Mouse (Mus musculus): ENCODE data around the gene Il20ra. TPM values are rescaled to one million over a fixed set of nuclear protein-coding genes. Genes with fewer than 3 reads are reported as not detected.
"Not testable (repeated sequence)": the region's sequence is repeated elsewhere in the genome, so short reads cannot be mapped to it uniquely, and the experiment has no call there.

Gene Il20ra
- total and polyA plus RNA-seq, 2 experiments from 2014 or later: not detected

DNA sequence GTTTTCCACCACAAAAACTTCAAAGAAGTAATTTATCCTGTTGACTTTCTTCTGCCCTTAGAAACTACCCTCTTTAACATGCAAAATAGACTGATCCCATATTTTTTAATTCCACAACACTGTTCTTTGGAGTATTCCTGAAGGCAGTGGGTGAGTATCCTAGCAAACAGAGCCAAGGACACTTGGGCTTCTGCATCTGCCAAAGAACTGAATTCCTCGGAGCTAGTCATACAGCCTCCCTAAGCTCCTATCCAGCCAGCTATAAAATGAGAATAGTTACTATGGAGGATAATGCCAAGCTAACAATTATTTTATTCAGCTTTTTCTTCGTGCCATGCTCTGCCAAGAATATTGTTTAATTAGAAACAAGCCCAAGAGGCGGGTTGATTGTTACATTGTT lies 9.9 kb downstream of the Il20ra start:
- Histone ChIP-seq H3K4me2 (ENCODE audit: low read depth, low read length) (no peak overlapping the region), H3K27ac (ENCODE audit: low read depth) (no peak overlapping the region), H3K4me3 (ENCODE audit: low read depth, low read length) (no peak overlapping the region), H3K9ac (replicated peaks; ENCODE audit: low read depth, low read length) (no peak overlapping the region), H3K9me3 (replicated peaks; ENCODE audit: control insufficient read depth, low read length) (no peaks in the 10 kb centered on the region), H3K4me1 (ENCODE audit: control insufficient read depth, insufficient read depth) (no peaks in the 10 kb centered on the region), H3K36me3 (replicated peaks; ENCODE audit: control insufficient read depth, insufficient read depth, low read length) (no peaks in the 10 kb centered on the region), H3K27me3 (ENCODE audit: control insufficient read depth, insufficient read depth, low read length) (no peaks in the 10 kb centered on the region)
- ATAC-seq (ENCODE audit: insufficient read depth, low read depth): no peak
- 60% methylated on average over 3 of the region's 3 CpGs for WGBS
- no peak for TF ChIP-seq CTCF (IDR thresholded peaks at IDR 0.05; ENCODE audit: low read depth)
- no peak for TF ChIP-seq EP300 (IDR thresholded peaks at IDR 0.05; ENCODE audit: low read depth)
- DNase-seq (ENCODE audit: low spot score): no peak

GRCm38 (mm10) chr10:19724158-19724832 lies 11.9 kb downstream of the Il20ra start:
- Histone ChIP-seq H3K4me2 (ENCODE audit: low read depth, low read length) (no peak overlapping the region), H3K9me3 (replicated peaks; ENCODE audit: control insufficient read depth, low read length) (no peaks in the 10 kb centered on the region), H3K27ac (ENCODE audit: low read depth) (no peak overlapping the region), H3K4me1 (ENCODE audit: control insufficient read depth, insufficient read depth) (no peaks in the 10 kb centered on the region), H3K27me3 (ENCODE audit: control insufficient read depth, insufficient read depth, low read length) (no peaks in the 10 kb centered on the region), H3K9ac (replicated peaks; ENCODE audit: low read depth, low read length) (no peak overlapping the region), H3K4me3 (ENCODE audit: low read depth, low read length) (no peak overlapping the region), H3K36me3 (replicated peaks; ENCODE audit: control insufficient read depth, insufficient read depth, low read length) (no peaks in the 10 kb centered on the region)
- ATAC-seq (ENCODE audit: insufficient read depth, low read depth) (no peak), DNase-seq (ENCODE audit: low spot score) (no peak)
- 80% methylated on average over 11 of the region's 11 CpGs for WGBS
- TF ChIP-seq CTCF (IDR thresholded peaks at IDR 0.05; ENCODE audit: low read depth) (no peak), EP300 (IDR thresholded peaks at IDR 0.05; ENCODE audit: low read depth) (no peak)

DNA sequence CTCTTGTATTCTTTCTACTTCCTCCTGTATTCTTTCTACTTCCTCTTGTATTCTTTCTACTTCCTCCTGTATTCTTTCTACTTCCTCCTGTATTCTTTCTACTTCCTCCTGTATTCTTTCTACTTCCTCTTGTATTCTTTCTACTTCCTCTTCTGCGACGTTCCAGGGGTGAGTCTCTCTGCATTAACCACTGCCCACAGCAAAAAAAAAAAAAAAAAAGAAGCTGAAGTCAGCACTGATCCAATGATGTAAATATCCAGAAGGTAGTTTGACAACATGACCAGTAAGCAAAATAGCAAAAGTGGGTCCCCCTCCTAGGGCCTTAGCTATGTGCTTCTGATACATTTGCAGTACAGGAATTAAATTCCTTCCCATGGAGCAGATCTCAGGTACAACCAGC lies 26.1 kb downstream of the Il20ra start:
- WGBS: 77% methylated on average over 2 of the region's 2 CpGs
- H3K27ac ChIP-seq (ENCODE audit: low read depth); H3K4me1 ChIP-seq (ENCODE audit: control insufficient read depth, insufficient read depth); H3K9ac ChIP-seq (replicated peaks; ENCODE audit: low read depth, low read length); H3K27me3 ChIP-seq (ENCODE audit: control insufficient read depth, insufficient read depth, low read length); DNase-seq (ENCODE audit: low spot score); H3K4me3 ChIP-seq (ENCODE audit: low read depth, low read length); ATAC-seq (ENCODE audit: insufficient read depth, low read depth); H3K36me3 ChIP-seq (replicated peaks; ENCODE audit: control insufficient read depth, insufficient read depth, low read length); H3K9me3 ChIP-seq (replicated peaks; ENCODE audit: control insufficient read depth, low read length); H3K4me2 ChIP-seq (ENCODE audit: low read depth, low read length): not testable (repeated sequence)

GRCm38 (mm10) chr10:19745662-19746061 lies 33.3 kb downstream of the Il20ra start:
- Histone ChIP-seq H3K4me3 (ENCODE audit: low read depth, low read length) (no peak overlapping the region), H3K4me2 (ENCODE audit: low read depth, low read length) (no peak overlapping the region), H3K27me3 (ENCODE audit: control insufficient read depth, insufficient read depth, low read length) (no peaks in the 10 kb centered on the region), H3K27ac (ENCODE audit: low read depth) (no peak overlapping the region), H3K9me3 (replicated peaks; ENCODE audit: control insufficient read depth, low read length) (no peaks in the 10 kb centered on the region), H3K4me1 (ENCODE audit: control insufficient read depth, insufficient read depth) (no peaks in the 10 kb centered on the region), H3K9ac (replicated peaks; ENCODE audit: low read depth, low read length) (no peak overlapping the region), H3K36me3 (replicated peaks; ENCODE audit: control insufficient read depth, insufficient read depth, low read length) (no peaks in the 10 kb centered on the region)
- WGBS: 24% methylated on average over 1 of the region's 1 CpGs
- no peak for TF ChIP-seq EP300 (IDR thresholded peaks at IDR 0.05; ENCODE audit: low read depth)
- TF ChIP-seq CTCF (IDR thresholded peaks at IDR 0.05; ENCODE audit: low read depth): peak; percentile 34
- peak; percentile 8 for DNase-seq (ENCODE audit: low spot score)
- no peak for ATAC-seq (ENCODE audit: insufficient read depth, low read depth)

GRCm38 (mm10) chr10:19746156-19746555 lies 33.8 kb downstream of the Il20ra start:
- no peaks in the 10 kb centered on the region for H3K36me3 ChIP-seq (replicated peaks; ENCODE audit: control insufficient read depth, insufficient read depth, low read length)
- 84% methylated on average over 1 of the region's 1 CpGs for WGBS
- no peak overlapping the region for H3K4me3 ChIP-seq (ENCODE audit: low read depth, low read length)
- H3K9me3 ChIP-seq (replicated peaks; ENCODE audit: control insufficient read depth, low read length): no peaks in the 10 kb centered on the region
- H3K27me3 ChIP-seq (ENCODE audit: control insufficient read depth, insufficient read depth, low read length): no peaks in the 10 kb centered on the region
- DNase-seq (ENCODE audit: low spot score): no peak
- ATAC-seq (ENCODE audit: insufficient read depth, low read depth): no peak
- no peak overlapping the region for H3K27ac ChIP-seq (ENCODE audit: low read depth)
- H3K4me1 ChIP-seq (ENCODE audit: control insufficient read depth, insufficient read depth): no peaks in the 10 kb centered on the region
- H3K4me2 ChIP-seq (ENCODE audit: low read depth, low read length): no peak overlapping the region
- TF ChIP-seq CTCF (IDR thresholded peaks at IDR 0.05; ENCODE audit: low read depth): no peak
- no peak for TF ChIP-seq EP300 (IDR thresholded peaks at IDR 0.05; ENCODE audit: low read depth)
- no peak overlapping the region for H3K9ac ChIP-seq (replicated peaks; ENCODE audit: low read depth, low read length)

- Histone ChIP-seq H3K4me1 (ENCODE audit: control insufficient read depth, insufficient read depth) (no peaks in the 10 kb centered on the region), H3K27ac (ENCODE audit: low read depth) (no peak overlapping the region), H3K36me3 (replicated peaks; ENCODE audit: control insufficient read depth, insufficient read depth, low read length) (no peaks in the 10 kb centered on the region), H3K4me3 (ENCODE audit: low read depth, low read length) (no peak overlapping the region), H3K9me3 (replicated peaks; ENCODE audit: control insufficient read depth, low read length) (no peaks in the 10 kb centered on the region), H3K27me3 (ENCODE audit: control insufficient read depth, insufficient read depth, low read length) (no peaks in the 10 kb centered on the region), H3K9ac (replicated peaks; ENCODE audit: low read depth, low read length) (no peak overlapping the region), H3K4me2 (ENCODE audit: low read depth, low read length) (no peak overlapping the region)
- WGBS: 72% methylated on average over 4 of the region's 4 CpGs
- TF ChIP-seq EP300 (IDR thresholded peaks at IDR 0.05; ENCODE audit: low read depth) (no peak), CTCF (IDR thresholded peaks at IDR 0.05; ENCODE audit: low read depth) (no peak)
- ATAC-seq (ENCODE audit: insufficient read depth, low read depth): no peak
- DNase-seq (ENCODE audit: low spot score): no peak
Measured at GRCm38 (mm10) chr10:19747661-19748060, 35.3 kb downstream of the Il20ra start.
